Mouse (Mus musculus): Measurements from ENCODE around the gene Glrx. TPM values are rescaled to one million over a fixed set of nuclear protein-coding genes. Genes with fewer than 3 reads are reported as not detected.

Gene Glrx
- polyA plus RNA-seq, 1 experiment from 2014 or later, result 87.9 TPM

- no peaks in the 10 kb centered on the region for H3K9me3 ChIP-seq (replicated peaks; ENCODE audit: control insufficient read depth, low read length)
- no peak overlapping the region for H3K4me2 ChIP-seq
- no peaks in the 10 kb centered on the region for H3K27me3 ChIP-seq (ENCODE audit: control insufficient read depth, insufficient read depth, low read length)
- H3K4me3 ChIP-seq (ENCODE audit: low read depth, low read length), result no peak overlapping the region
- peaks cover 14% of the 10 kb centered on the region for H3K4me1 ChIP-seq (ENCODE audit: control insufficient read depth, insufficient read depth, low read length)
- H3K36me3 ChIP-seq (ENCODE audit: control insufficient read depth, insufficient read depth, low read length), result no peaks in the 10 kb centered on the region
- no peak overlapping the region for H3K9ac ChIP-seq (ENCODE audit: low read depth, low read length)
- ATAC-seq (replicated peaks; ENCODE audit: insufficient number of reproducible peaks, low FRiP score, low TSS enrichment), result no peak
- no peak overlapping the region for H3K27ac ChIP-seq (ENCODE audit: low read depth, low read length)
- WGBS (ENCODE audit: insufficient replicate concordance), result 79% methylated on average over 8 of the region's 8 CpGs
Observed at GRCm38 (mm10) chr13:75843993-75844683, 4.5 kb downstream of the Glrx start.

DNA sequence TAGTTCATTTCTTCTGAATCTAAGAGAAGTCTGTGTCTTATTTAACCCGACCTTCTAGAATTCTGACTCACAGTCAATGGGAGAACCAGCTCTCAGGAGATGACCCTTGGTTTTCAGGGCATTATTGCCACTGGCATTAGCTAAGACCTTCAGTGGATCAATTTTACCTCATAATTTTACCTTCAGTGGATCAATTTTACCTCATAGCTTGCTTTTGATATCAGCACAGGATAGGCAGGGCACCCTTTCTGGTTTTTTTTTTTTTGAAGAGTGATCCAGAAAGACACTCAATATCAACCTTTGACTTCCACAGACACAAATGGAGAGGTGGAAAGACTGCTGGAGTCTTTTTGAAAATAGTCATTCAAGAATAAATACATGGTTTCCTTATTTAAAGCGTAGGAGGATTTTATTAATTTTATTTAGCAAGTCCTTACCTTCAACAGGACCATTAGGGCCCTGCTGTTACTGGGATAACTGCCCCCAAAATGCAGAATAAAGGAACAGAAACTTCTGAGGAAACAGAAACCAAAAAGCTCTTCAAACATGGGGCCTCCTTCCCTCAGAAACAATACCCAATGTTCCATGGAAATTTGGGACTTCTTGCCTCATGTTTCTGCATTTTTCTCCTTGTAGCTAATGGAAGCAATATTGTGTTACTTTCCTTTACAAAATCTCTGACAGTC is 5.3 kb downstream of the Glrx start:
- WGBS (ENCODE audit: insufficient replicate concordance), result 86% methylated on average over 2 of the region's 2 CpGs
- H3K9me3 ChIP-seq (replicated peaks; ENCODE audit: control insufficient read depth, low read length), result no peaks in the 10 kb centered on the region
- no peak for ATAC-seq (replicated peaks; ENCODE audit: insufficient number of reproducible peaks, low FRiP score, low TSS enrichment)

DNA sequence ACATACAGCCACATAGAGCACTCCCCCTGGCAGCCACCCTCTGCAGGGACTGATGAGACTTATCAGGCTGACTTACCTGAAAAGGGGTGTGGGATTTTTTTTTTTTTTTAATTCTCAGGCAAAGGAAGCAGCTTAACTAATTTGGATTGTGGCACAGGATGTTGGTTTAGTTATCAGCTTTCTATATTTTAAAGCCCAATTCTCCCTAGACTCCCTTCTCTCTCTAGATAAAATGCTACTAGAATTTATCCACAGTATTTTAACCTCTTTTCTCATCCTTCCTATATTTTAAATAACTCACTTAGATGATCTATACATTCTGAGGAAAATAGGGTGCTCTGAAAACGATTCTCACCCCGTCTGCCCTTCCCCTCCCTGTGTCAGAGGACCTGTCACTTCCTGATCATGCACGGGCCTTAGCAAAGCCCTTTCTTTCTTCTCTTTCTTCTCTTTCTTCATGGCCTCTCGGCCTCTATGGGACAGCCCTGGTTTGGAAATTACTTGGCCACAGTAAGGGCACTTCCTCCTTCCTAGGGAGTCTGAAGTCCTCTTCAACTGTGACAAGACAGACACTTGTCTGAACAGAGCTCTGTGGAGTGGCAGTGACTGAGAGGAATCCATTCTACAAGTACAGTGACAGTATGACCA is 6.0 kb downstream of the Glrx start:
- no peak for ATAC-seq (replicated peaks; ENCODE audit: insufficient number of reproducible peaks, low FRiP score, low TSS enrichment)
- no peak overlapping the region for H3K27ac ChIP-seq (ENCODE audit: low read depth, low read length)
- WGBS (ENCODE audit: insufficient replicate concordance), result 60% methylated on average over 4 of the region's 4 CpGs
- no peaks in the 10 kb centered on the region for H3K36me3 ChIP-seq (ENCODE audit: control insufficient read depth, insufficient read depth, low read length)
- no peaks in the 10 kb centered on the region for H3K27me3 ChIP-seq (ENCODE audit: control insufficient read depth, insufficient read depth, low read length)
- H3K9ac ChIP-seq (ENCODE audit: low read depth, low read length), result no peak overlapping the region
- no peak overlapping the region for H3K4me3 ChIP-seq (ENCODE audit: low read depth, low read length)
- no peak overlapping the region for H3K4me2 ChIP-seq
- no peaks in the 10 kb centered on the region for H3K9me3 ChIP-seq (replicated peaks; ENCODE audit: control insufficient read depth, low read length)
- peaks cover 10% of the 10 kb centered on the region for H3K4me1 ChIP-seq (ENCODE audit: control insufficient read depth, insufficient read depth, low read length)

More for the DNA sequence above, 5.3 kb downstream of the Glrx start:
- no peak overlapping the region for H3K4me2 ChIP-seq
- H3K9ac ChIP-seq (ENCODE audit: low read depth, low read length), result no peak overlapping the region
- no peaks in the 10 kb centered on the region for H3K27me3 ChIP-seq (ENCODE audit: control insufficient read depth, insufficient read depth, low read length)
- no peak overlapping the region for H3K27ac ChIP-seq (ENCODE audit: low read depth, low read length)
- no peaks in the 10 kb centered on the region for H3K36me3 ChIP-seq (ENCODE audit: control insufficient read depth, insufficient read depth, low read length)
- no peak overlapping the region for H3K4me3 ChIP-seq (ENCODE audit: low read depth, low read length)
- H3K4me1 ChIP-seq (ENCODE audit: control insufficient read depth, insufficient read depth, low read length), result peaks cover 11% of the 10 kb centered on the region

GRCm38 (mm10) chr13:75847027-75847426 is 7.4 kb downstream of the Glrx start:
- Histone ChIP-seq H3K27me3 (ENCODE audit: control insufficient read depth, insufficient read depth, low read length) (no peaks in the 10 kb centered on the region), H3K4me2 (no peak overlapping the region), H3K4me3 (ENCODE audit: low read depth, low read length) (no peak overlapping the region), H3K4me1 (ENCODE audit: control insufficient read depth, insufficient read depth, low read length) (no peaks in the 10 kb centered on the region; the same call in 1 of the 2 replicates), H3K27ac (ENCODE audit: low read depth, low read length) (no peak overlapping the region), H3K9me3 (replicated peaks; ENCODE audit: control insufficient read depth, low read length) (no peaks in the 10 kb centered on the region), H3K36me3 (ENCODE audit: control insufficient read depth, insufficient read depth, low read length) (no peaks in the 10 kb centered on the region), H3K9ac (ENCODE audit: low read depth, low read length) (no peak overlapping the region)
- 83% methylated on average over 6 of the region's 6 CpGs for WGBS (ENCODE audit: insufficient replicate concordance)
- no peak for ATAC-seq (replicated peaks; ENCODE audit: insufficient number of reproducible peaks, low FRiP score, low TSS enrichment)

DNA sequence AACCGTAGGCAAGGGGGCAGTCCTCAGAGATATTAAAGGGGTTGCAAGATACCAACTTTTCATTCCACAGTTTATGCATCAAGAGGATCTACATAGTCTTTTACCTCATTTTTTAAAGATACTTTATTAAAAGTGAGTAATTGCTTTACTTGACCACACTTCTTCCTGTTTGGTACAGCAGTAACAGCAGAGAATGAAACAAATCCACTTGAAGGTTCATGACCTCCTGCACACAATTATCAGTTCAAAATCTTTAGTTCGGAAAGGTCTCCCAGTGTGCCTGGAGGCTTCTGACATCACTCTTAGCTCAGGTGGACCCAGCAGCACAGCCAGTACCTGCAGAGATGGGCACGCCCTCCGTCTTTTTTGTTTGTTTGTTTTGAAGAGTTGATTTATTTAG is 12.4 kb downstream of the Glrx start:
- Histone ChIP-seq H3K4me1 (ENCODE audit: control insufficient read depth, insufficient read depth, low read length) (no peaks in the 10 kb centered on the region), H3K4me2 (no peak overlapping the region), H3K4me3 (ENCODE audit: low read depth, low read length) (no peak overlapping the region), H3K9me3 (replicated peaks; ENCODE audit: control insufficient read depth, low read length) (no peaks in the 10 kb centered on the region), H3K9ac (ENCODE audit: low read depth, low read length) (no peak overlapping the region), H3K36me3 (ENCODE audit: control insufficient read depth, insufficient read depth, low read length) (no peaks in the 10 kb centered on the region), H3K27ac (ENCODE audit: low read depth, low read length) (no peak overlapping the region), H3K27me3 (ENCODE audit: control insufficient read depth, insufficient read depth, low read length) (no peaks in the 10 kb centered on the region)
- WGBS (ENCODE audit: insufficient replicate concordance), result 75% methylated on average over 4 of the region's 4 CpGs
- ATAC-seq (replicated peaks; ENCODE audit: insufficient number of reproducible peaks, low FRiP score, low TSS enrichment), result no peak

DNA sequence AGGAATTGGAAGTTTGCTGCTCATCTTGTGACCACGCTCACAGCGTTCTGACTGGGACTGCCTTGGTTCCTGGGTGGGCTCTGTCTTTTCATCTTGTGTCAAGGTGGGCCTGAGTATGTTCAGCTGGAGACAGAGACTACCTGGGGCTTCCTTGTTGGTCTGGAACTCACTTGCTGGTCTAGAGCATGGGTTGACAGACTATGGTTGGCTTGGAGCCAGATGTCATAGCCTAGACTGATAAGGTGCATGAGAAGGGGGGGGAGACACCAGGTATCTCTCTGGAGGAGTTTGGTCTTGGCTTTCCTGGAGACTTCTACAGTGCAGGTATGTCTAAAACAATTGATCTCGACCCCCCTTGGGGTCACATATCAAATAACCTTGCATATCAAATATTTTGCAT is 13.4 kb downstream of the Glrx start:
- Histone ChIP-seq H3K27ac (ENCODE audit: low read depth, low read length) (no peak overlapping the region), H3K9ac (ENCODE audit: low read depth, low read length) (no peak overlapping the region), H3K27me3 (ENCODE audit: control insufficient read depth, insufficient read depth, low read length) (no peaks in the 10 kb centered on the region), H3K4me1 (ENCODE audit: control insufficient read depth, insufficient read depth, low read length) (no peaks in the 10 kb centered on the region), H3K4me2 (no peak overlapping the region), H3K4me3 (ENCODE audit: low read depth, low read length) (no peak overlapping the region), H3K9me3 (replicated peaks; ENCODE audit: control insufficient read depth, low read length) (no peaks in the 10 kb centered on the region), H3K36me3 (ENCODE audit: control insufficient read depth, insufficient read depth, low read length) (no peaks in the 10 kb centered on the region)
- no peak for ATAC-seq (replicated peaks; ENCODE audit: insufficient number of reproducible peaks, low FRiP score, low TSS enrichment)
- 89% methylated on average over 3 of the region's 3 CpGs for WGBS (ENCODE audit: insufficient replicate concordance)

DNA sequence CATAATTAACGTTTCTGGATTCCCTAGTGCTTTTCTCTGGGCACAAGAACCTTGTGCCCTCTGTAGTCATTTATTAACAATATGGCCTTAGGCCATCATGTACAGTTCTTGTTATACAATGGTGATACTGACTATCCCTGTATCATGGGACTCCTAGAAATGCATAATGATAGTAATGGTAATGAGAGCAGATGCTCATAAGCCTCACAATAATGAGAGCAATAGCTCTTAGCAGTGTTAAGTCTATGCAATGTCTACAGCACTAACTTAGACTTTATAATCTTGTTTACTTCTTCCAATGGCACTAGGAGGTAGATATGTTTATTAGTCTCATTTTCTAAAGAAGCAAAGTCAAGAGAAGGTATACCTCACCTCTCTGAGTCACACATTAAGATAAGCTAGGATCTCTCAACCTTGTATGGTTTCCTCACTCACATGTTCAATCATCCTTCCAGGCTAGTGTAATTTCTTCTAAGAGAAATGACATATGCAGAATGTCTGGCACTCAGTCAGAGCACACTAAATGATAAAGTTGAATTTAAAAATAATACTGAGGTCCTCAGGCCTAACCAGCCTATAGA is 19.7 kb downstream of the Glrx start:
- no peak overlapping the region for H3K4me2 ChIP-seq
- H3K9me3 ChIP-seq (replicated peaks; ENCODE audit: control insufficient read depth, low read length), result no peaks in the 10 kb centered on the region
- H3K27me3 ChIP-seq (ENCODE audit: control insufficient read depth, insufficient read depth, low read length), result no peaks in the 10 kb centered on the region
- H3K36me3 ChIP-seq (ENCODE audit: control insufficient read depth, insufficient read depth, low read length), result no peaks in the 10 kb centered on the region
- H3K4me1 ChIP-seq (ENCODE audit: control insufficient read depth, insufficient read depth, low read length), result no peaks in the 10 kb centered on the region
- ATAC-seq (replicated peaks; ENCODE audit: insufficient number of reproducible peaks, low FRiP score, low TSS enrichment), result no peak
- no peak overlapping the region for H3K4me3 ChIP-seq (ENCODE audit: low read depth, low read length)
- no peak overlapping the region for H3K27ac ChIP-seq (ENCODE audit: low read depth, low read length)
- WGBS (ENCODE audit: insufficient replicate concordance), result 70% methylated on average over 1 of the region's 1 CpGs
- H3K9ac ChIP-seq (ENCODE audit: low read depth, low read length), result no peak overlapping the region

DNA sequence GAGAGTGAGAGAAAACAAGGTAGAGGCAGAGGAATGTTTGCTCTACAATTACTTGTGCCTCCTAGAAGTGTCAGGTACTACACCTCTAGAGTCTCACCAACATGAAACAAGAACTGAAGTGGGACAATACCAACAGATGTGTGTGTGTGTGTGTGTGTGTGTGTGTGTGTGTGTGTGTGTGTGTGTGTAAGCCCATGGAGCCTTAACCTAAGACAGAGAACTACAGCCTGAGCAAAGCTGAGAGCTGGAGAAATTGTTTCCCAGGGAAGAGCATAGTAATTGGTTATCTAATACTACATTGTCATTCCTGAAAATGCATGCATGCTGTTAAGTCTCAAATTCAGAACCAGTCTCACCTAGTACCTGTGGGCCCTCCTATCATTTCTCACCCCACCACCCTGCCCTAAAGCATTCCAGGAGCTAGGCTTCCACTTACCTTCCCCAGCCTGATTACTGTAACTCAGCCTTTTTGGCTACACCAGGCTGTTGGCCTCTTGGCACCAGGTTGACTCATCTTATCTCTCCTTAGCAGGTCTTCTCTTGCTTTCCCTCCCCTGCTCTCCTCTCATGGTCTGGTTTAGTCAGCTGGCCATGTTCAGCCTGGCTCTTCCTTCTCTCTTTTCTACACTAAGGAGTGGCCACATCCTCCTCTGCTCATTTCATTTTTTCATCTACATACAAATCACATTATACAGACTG is 26.0 kb downstream of the Glrx start:
- Histone ChIP-seq H3K27me3 (ENCODE audit: control insufficient read depth, insufficient read depth, low read length) (no peaks in the 10 kb centered on the region), H3K4me1 (ENCODE audit: control insufficient read depth, insufficient read depth, low read length) (no peaks in the 10 kb centered on the region; the same call in 1 of the 2 replicates), H3K9ac (ENCODE audit: low read depth, low read length) (no peak overlapping the region), H3K27ac (ENCODE audit: low read depth, low read length) (no peak overlapping the region), H3K4me2 (no peak overlapping the region), H3K36me3 (ENCODE audit: control insufficient read depth, insufficient read depth, low read length) (0 out of 2 replicates have a peak, but pooled peaks cover 3% of the 10 kb centered on the region), H3K9me3 (replicated peaks; ENCODE audit: control insufficient read depth, low read length) (no peaks in the 10 kb centered on the region), H3K4me3 (ENCODE audit: low read depth, low read length) (no peak overlapping the region)
- ATAC-seq (replicated peaks; ENCODE audit: insufficient number of reproducible peaks, low FRiP score, low TSS enrichment), result peak; percentile 57; the same call in 1 of the 2 replicates

Measured in heart, embryonic 11.5 days (tissue).